Mouse (Mus musculus): ENCODE data around the gene Zfp266. TPM values are rescaled to one million over a fixed set of nuclear protein-coding genes. Genes with fewer than 3 reads are reported as not detected.

The Zfp266 gene
- 68.1 and 88.0 TPM in 2 replicates for total RNA-seq (2012; rRNA removed)
- 10 to 100 TPM; 30.7 to 31.5 TPM for polyA plus RNA-seq (2012; ENCODE audit: insufficient read depth in 1 of 2, insufficient read length in 2 of 2, low read depth in 1 of 2, low replicate concordance in 2 of 2, missing spikeins in 1 of 2)

DNA sequence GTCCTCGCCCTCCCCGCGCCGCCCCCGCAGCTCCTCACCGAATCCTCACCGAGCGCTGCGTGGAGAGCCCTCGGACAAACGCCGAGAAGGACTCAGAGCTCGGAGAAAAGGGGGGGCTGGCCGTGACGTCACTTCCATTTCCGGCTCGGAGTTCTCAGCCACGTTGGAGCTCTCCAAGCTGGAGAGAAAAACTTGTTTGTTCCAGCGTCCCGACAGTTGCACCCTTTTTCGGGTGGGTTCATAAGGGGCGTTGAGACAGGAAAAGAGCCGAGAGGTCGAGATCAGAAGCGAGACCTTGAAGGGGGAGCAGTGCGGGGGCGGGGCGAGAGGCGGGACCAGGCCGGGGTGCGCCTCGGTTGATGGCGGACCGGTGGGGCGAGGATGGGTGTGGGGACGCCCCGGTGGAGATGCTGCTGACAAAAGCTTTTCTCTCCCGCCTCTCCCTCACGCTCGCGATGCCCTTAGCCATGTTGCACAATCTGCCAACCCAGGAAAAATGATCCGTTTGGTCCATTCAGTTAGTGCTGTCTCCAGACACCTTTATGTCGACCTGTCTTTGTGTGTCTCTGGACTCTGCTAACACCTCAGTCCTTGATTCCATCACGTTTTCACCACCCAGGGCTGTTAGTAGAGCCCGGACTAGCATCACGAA is at the start of gene Zfp266:
Gene Zfp266, minus strand, starts transcription at position 112 of the 652 bp plus-strand sequence.
- no peaks in the 10 kb centered on the region for H3K27me3 ChIP-seq (ENCODE audit: control insufficient read depth in 1 of 2, insufficient read depth in 2 of 2, low read length in 2 of 2)
- peak within 1 kb of the TSS; percentile 77 to 93 for H3K4me3 ChIP-seq (ENCODE audit: control insufficient read depth in 1 of 2, insufficient read depth in 1 of 2, low read depth in 2 of 2, low read length in 2 of 2)
- peak; percentile 99 for DNase-seq (ENCODE audit: low read depth, low spot score)
- H3K27ac ChIP-seq (ENCODE audit: control insufficient read depth, low read depth, low read length), result peak within 1 kb of the TSS; percentile 94
- H3K4me1 ChIP-seq (ENCODE audit: control insufficient read depth in 1 of 2, insufficient read depth in 2 of 2, low read length in 2 of 2), result peaks cover 21 to 42% of the 10 kb centered on the region in 2 experiments
- H3K9me3 ChIP-seq (replicated peaks; ENCODE audit: insufficient read depth, low read length), result no peaks in the 10 kb centered on the region
- peaks cover 34% of the 10 kb centered on the region for H3K79me2 ChIP-seq (ENCODE audit: control insufficient read depth, insufficient read depth, low read length, poor library complexity)
- H3K9ac ChIP-seq (ENCODE audit: control insufficient read depth, low read depth, low read length, poor library complexity, severe bottlenecking), result peak within 1 kb of the TSS; percentile 82
- peaks cover 7 to 42% of the 10 kb centered on the region in 2 experiments for H3K36me3 ChIP-seq (ENCODE audit: control insufficient read depth in 1 of 2, insufficient read depth in 2 of 2, low read length in 2 of 2)
- TF ChIP-seq UBTF (IDR thresholded peaks at IDR 0.05; ENCODE audit: borderline replicate concordance, insufficient read depth, low read depth, low read length) (no peak), ZKSCAN1 (IDR thresholded peaks at IDR 0.05; ENCODE audit: low read depth, low read length) (no peak), ELF1 (IDR thresholded peaks at IDR 0.05; ENCODE audit: low read depth, low read length) (peak; percentile 70; the same call in 1 of the 2 replicates), CHD2 (IDR thresholded peaks at IDR 0.05; ENCODE audit: low read length) (peak; percentile 24; the same call in 1 of the 2 replicates), POLR2AphosphoS5 (IDR thresholded peaks at IDR 0.05; ENCODE audit: borderline replicate concordance, low read depth, low read length) (peak; percentile 74), BHLHE40 (IDR thresholded peaks at IDR 0.05; ENCODE audit: borderline replicate concordance, low read depth, low read length) (0 out of 2 replicates have a peak, but pooled peaks have one; percentile 58), POLR2AphosphoS2 (IDR thresholded peaks at IDR 0.05; ENCODE audit: low read length) (peak; percentile 96), MEF2A (IDR thresholded peaks at IDR 0.05; ENCODE audit: extremely low read depth, insufficient replicate concordance, low read depth, low read length, poor library complexity, severe bottlenecking) (no peak), ETS1 (IDR thresholded peaks at IDR 0.05; ENCODE audit: low read depth, low read length) (peak; percentile 31; the same call in 1 of the 2 replicates), MAZ (IDR thresholded peaks at IDR 0.05; ENCODE audit: low read depth, low read length) (peak; percentile 98), MXI1 (IDR thresholded peaks at IDR 0.05; ENCODE audit: low read depth, low read length) (peak; percentile 84), MYB (IDR thresholded peaks at IDR 0.05; ENCODE audit: low read depth, low read length) (peak; percentile 44; the same call in 1 of the 2 replicates), CHD1 (IDR thresholded peaks at IDR 0.05; ENCODE audit: low read depth, low read length) (no peak), E2F4 (IDR thresholded peaks at IDR 0.05; ENCODE audit: borderline replicate concordance, low read depth, low read length) (no peak), HCFC1 (IDR thresholded peaks at IDR 0.05; ENCODE audit: low read depth, low read length) (peak; percentile 88), GATA1 (IDR thresholded peaks at IDR 0.05; ENCODE audit: low read depth, low read length) (no peak), ZMIZ1 (IDR thresholded peaks at IDR 0.05; ENCODE audit: low read depth, low read length) (peak; percentile 90), ZNF384 (IDR thresholded peaks at IDR 0.05; ENCODE audit: low read depth, low read length) (no peak), NELFE (IDR thresholded peaks at IDR 0.05; ENCODE audit: low read depth, low read length) (peak; percentile 99), USF1 (IDR thresholded peaks at IDR 0.05; ENCODE audit: low read depth, low read length) (no peak; the same call in 1 of the 2 replicates), JUND (IDR thresholded peaks at IDR 0.05; ENCODE audit: low read depth, low read length) (peak; percentile 14; the same call in 1 of the 2 replicates), NRF1 (IDR thresholded peaks at IDR 0.05; ENCODE audit: insufficient read depth, low read depth, low read length, poor library complexity, severe bottlenecking) (peak; percentile 31; the same call in 1 of the 2 replicates), ZC3H11A (IDR thresholded peaks at IDR 0.05; ENCODE audit: low read depth, low read length) (no peak), TAL1 (IDR thresholded peaks at IDR 0.05; ENCODE audit: low read length) (no peak), RAD21 (IDR thresholded peaks at IDR 0.05; ENCODE audit: low read depth, low read length) (no peak), SMC3 (IDR thresholded peaks at IDR 0.05; ENCODE audit: low read depth, low read length) (0 out of 2 replicates have a peak, but pooled peaks have one; percentile 0), EP300 (IDR thresholded peaks at IDR 0.05; ENCODE audit: low read depth in 1 of 2, low read length in 2 of 2) (peak in 1 of 2 experiments; percentile 22; a peak in 2 of 4 replicates), SIN3A (IDR thresholded peaks at IDR 0.05; ENCODE audit: low read length) (peak; percentile 94), USF2 (IDR thresholded peaks at IDR 0.05; ENCODE audit: borderline replicate concordance in 1 of 2, insufficient read depth in 1 of 2, low read depth in 1 of 2, low read length in 2 of 2) (no peak), TCF12 (IDR thresholded peaks at IDR 0.05; ENCODE audit: low read depth, low read length) (peak; percentile 47), MYC (IDR thresholded peaks at IDR 0.05; ENCODE audit: low read depth, low read length) (peak; percentile 98), CTCF (IDR thresholded peaks at IDR 0.05 in 2 of 3, conservative IDR thresholded peaks at IDR 0.05 in 1 of 3; ENCODE audit: control insufficient read depth in 1 of 3, insufficient read depth in 1 of 3, low read depth in 2 of 3, low read length in 3 of 3, poor library complexity in 1 of 3, severe bottlenecking in 1 of 3) (peak in 1 of 3 experiments; percentile 20; a peak in 1 of 6 replicates), POLR2A (IDR thresholded peaks at IDR 0.05; ENCODE audit: control insufficient read depth in 1 of 2, insufficient read depth in 1 of 2, low read depth in 1 of 2, low read length in 2 of 2, poor library complexity in 1 of 2) (peak; percentile 98 to 99), MAX (IDR thresholded peaks at IDR 0.05; ENCODE audit: low read length) (peak; percentile 92), MAFK (IDR thresholded peaks at IDR 0.05; ENCODE audit: borderline replicate concordance, low read depth, low read length) (no peak)
